Mouse (Mus musculus) forebrain, embryonic 13.5 days (tissue): ENCODE results near the gene Elp4. TPM values are rescaled to one million over a fixed set of nuclear protein-coding genes. Genes with fewer than 3 reads are reported as not detected.

ENCODE experiments used
- ATAC-seq: fragments of 200-750 bp; cut with Nextera tagmentation; 2 replicates; pipeline ENCODE4 v1.8.0; 2017
- H3K27ac ChIP-seq: fragments of 300-500 bp; sonication (generic); 2 replicates; pipeline ENCODE4 v1.5.1; 2015; ENCODE audit warnings: inconsistent platforms, mild to moderate bottlenecking, moderate library complexity
- H3K27me3 ChIP-seq: fragments of 300-500 bp; sonication (generic); 2 replicates; pipeline ENCODE4 v1.6.1; 2015; ENCODE audit warnings: mild to moderate bottlenecking, inconsistent platforms
- H3K36me3 ChIP-seq: fragments of 300-500 bp; sonication (generic); 2 replicates; pipeline ENCODE4 v1.6.1; 2015; ENCODE audit warnings: mild to moderate bottlenecking, inconsistent platforms; ENCODE audit not compliant: poor library complexity, severe bottlenecking
- H3K4me1 ChIP-seq: fragments of 300-500 bp; sonication (generic); 2 replicates; pipeline ENCODE4 v1.6.1; 2015; ENCODE audit warnings: inconsistent platforms
- H3K4me2 ChIP-seq: fragments of 300-500 bp; sonication (generic); 2 replicates; pipeline ENCODE4 v1.6.1; 2015; ENCODE audit warnings: inconsistent platforms, mild to moderate bottlenecking, moderate library complexity
- H3K4me3 ChIP-seq: fragments of 300-500 bp; sonication (generic); 2 replicates; pipeline ENCODE4 v1.5.1; 2015; ENCODE audit warnings: mild to moderate bottlenecking, inconsistent platforms
- H3K9ac ChIP-seq: fragments of 300-500 bp; sonication (generic); 2 replicates; pipeline ENCODE4 v1.6.1; 2015; ENCODE audit warnings: mild to moderate bottlenecking, inconsistent platforms
- H3K9me3 ChIP-seq: fragments of 300-500 bp; sonication (generic); replicated peaks from 2 replicates; pipeline ENCODE4 v1.6.1; 2016; ENCODE audit warnings: inconsistent platforms
- WGBS: fragments of 180-500 bp; shearing (Covaris S2); methylation state at CpG from one replicate; pipeline ENCODE4 v1.1.7; 2015; 5-methylcytosine and 5-hydroxymethylcytosine counted together
- polyA plus RNA-seq: library from polyadenylated mRNA; unstranded; fragments of >200 nt; fragmentation: Nextera tagmentation; extraction: Ambion mirVana; gene quantifications from 2 replicates; pipeline ENCODE4 v1.2.1, GENCODE M21; 2015

Elp4 gene
- polyA plus RNA-seq, 1 experiment from 2014 or later = 52.3 TPM

GRCm38 (mm10) chr2:105686363-105687316 lies 217.7 kb downstream of the Elp4 start:
- Histone ChIP-seq H3K27me3 (peaks cover 55% of the 10 kb centered on the region), H3K4me3 (peak overlapping the region; percentile 17), H3K4me1 (peaks cover 91% of the 10 kb centered on the region), H3K9me3 (no peaks in the 10 kb centered on the region), H3K9ac (peak overlapping the region; percentile 53), H3K36me3 (peaks cover 9% of the 10 kb centered on the region; the same call in 1 of the 2 replicates), H3K4me2 (peak overlapping the region; percentile 64), H3K27ac (peak overlapping the region; percentile 87)
- WGBS = 6% methylated on average over 35 of the region's 36 CpGs
- peak; percentile 72 for ATAC-seq

- WGBS = 66% methylated on average over 11 of the region's 11 CpGs
- H3K4me1 ChIP-seq = peaks cover 93% of the 10 kb centered on the region
Measured at GRCm38 (mm10) chr2:105685651-105686050, 218.7 kb downstream of the Elp4 start.

GRCm38 (mm10) chr2:105684991-105685650 lies 219.2 kb downstream of the Elp4 start:
- peak overlapping the region; percentile 64 for H3K4me2 ChIP-seq
- peaks cover 9% of the 10 kb centered on the region; the same call in 1 of the 2 replicates for H3K36me3 ChIP-seq
- peaks cover 53% of the 10 kb centered on the region for H3K27me3 ChIP-seq
- peak overlapping the region; percentile 53 for H3K9ac ChIP-seq
- no peaks in the 10 kb centered on the region for H3K9me3 ChIP-seq
- 57% methylated on average over 11 of the region's 11 CpGs for WGBS
- peaks cover 93% of the 10 kb centered on the region for H3K4me1 ChIP-seq
- ATAC-seq = no peak
- peak overlapping the region; percentile 12 for H3K4me3 ChIP-seq
- peak overlapping the region; percentile 87 for H3K27ac ChIP-seq

More at GRCm38 (mm10) chr2:105685651-105686050, 218.7 kb downstream of the Elp4 start:
- no peak for ATAC-seq
- Histone ChIP-seq H3K27ac (peak overlapping the region; percentile 87), H3K9me3 (no peaks in the 10 kb centered on the region), H3K4me2 (peak overlapping the region; percentile 64), H3K27me3 (peaks cover 53% of the 10 kb centered on the region), H3K4me3 (peak overlapping the region; percentile 17; the same call in 1 of the 2 replicates), H3K9ac (no peak overlapping the region), H3K36me3 (peaks cover 9% of the 10 kb centered on the region; the same call in 1 of the 2 replicates)

GRCm38 (mm10) chr2:105683771-105684410 lies 220.5 kb downstream of the Elp4 start:
- Histone ChIP-seq H3K9ac (peak overlapping the region; percentile 57), H3K4me2 (peak overlapping the region; percentile 78), H3K27ac (no peak overlapping the region), H3K9me3 (no peaks in the 10 kb centered on the region), H3K4me1 (peaks cover 88% of the 10 kb centered on the region), H3K4me3 (peak overlapping the region; percentile 29), H3K27me3 (peaks cover 62% of the 10 kb centered on the region), H3K36me3 (peaks cover 9% of the 10 kb centered on the region; the same call in 1 of the 2 replicates)
- 19% methylated on average over 22 of the region's 22 CpGs for WGBS
- ATAC-seq = no peak

GRCm38 (mm10) chr2:105682634-105683351 lies 221.6 kb downstream of the Elp4 start:
- H3K4me2 ChIP-seq = peak overlapping the region; percentile 78
- peak overlapping the region; percentile 75 for H3K9ac ChIP-seq
- peaks cover 83% of the 10 kb centered on the region for H3K4me1 ChIP-seq
- H3K4me3 ChIP-seq = peak overlapping the region; percentile 72
- H3K9me3 ChIP-seq = no peaks in the 10 kb centered on the region
- H3K36me3 ChIP-seq = peaks cover 9% of the 10 kb centered on the region; the same call in 1 of the 2 replicates
- H3K27me3 ChIP-seq = peaks cover 65% of the 10 kb centered on the region
- no peak for ATAC-seq
- 11% methylated on average over 20 of the region's 21 CpGs for WGBS
- H3K27ac ChIP-seq = peak overlapping the region; percentile 91

- Histone ChIP-seq H3K36me3 (peaks cover 9% of the 10 kb centered on the region; the same call in 1 of the 2 replicates), H3K4me3 (peak overlapping the region; percentile 72), H3K9ac (peak overlapping the region; percentile 75), H3K27ac (peak overlapping the region; percentile 91), H3K9me3 (no peaks in the 10 kb centered on the region), H3K27me3 (peaks cover 65% of the 10 kb centered on the region), H3K4me1 (peaks cover 82% of the 10 kb centered on the region), H3K4me2 (peak overlapping the region; percentile 78)
- WGBS = 1% methylated on average over 23 of the region's 23 CpGs
- no peak for ATAC-seq
Measured at GRCm38 (mm10) chr2:105682011-105682501, 222.3 kb downstream of the Elp4 start.

- H3K36me3 ChIP-seq = peaks cover 9% of the 10 kb centered on the region; the same call in 1 of the 2 replicates
- peak overlapping the region; percentile 78 for H3K4me2 ChIP-seq
- H3K9me3 ChIP-seq = no peaks in the 10 kb centered on the region
- peaks cover 77% of the 10 kb centered on the region for H3K4me1 ChIP-seq
- ATAC-seq = peak; percentile 11; the same call in 1 of the 2 replicates
- H3K4me3 ChIP-seq = peak overlapping the region; percentile 72
- 2% methylated on average over 30 of the region's 30 CpGs for WGBS
- peak overlapping the region; percentile 91 for H3K27ac ChIP-seq
- H3K27me3 ChIP-seq = peaks cover 58% of the 10 kb centered on the region
- peak overlapping the region; percentile 75 for H3K9ac ChIP-seq
Measured at GRCm38 (mm10) chr2:105680999-105681710, 223.2 kb downstream of the Elp4 start.

GRCm38 (mm10) chr2:105680146-105680998 lies 224.0 kb downstream of the Elp4 start:
- 3% methylated on average over 21 of the region's 24 CpGs for WGBS
- Histone ChIP-seq H3K9ac (peak overlapping the region; percentile 75), H3K27me3 (peaks cover 51% of the 10 kb centered on the region), H3K9me3 (no peaks in the 10 kb centered on the region), H3K4me3 (peak overlapping the region; percentile 72), H3K27ac (peak overlapping the region; percentile 91), H3K4me1 (peaks cover 71% of the 10 kb centered on the region), H3K4me2 (peak overlapping the region; percentile 78), H3K36me3 (0 out of 2 replicates have a peak, but pooled peaks cover 6% of the 10 kb centered on the region)
- peak; percentile 81 for ATAC-seq

- Histone ChIP-seq H3K4me2 (peak overlapping the region; percentile 78), H3K9ac (peak overlapping the region; percentile 75), H3K4me3 (peak overlapping the region; percentile 72), H3K27me3 (peaks cover 49% of the 10 kb centered on the region), H3K27ac (peak overlapping the region; percentile 91), H3K36me3 (no peaks in the 10 kb centered on the region), H3K4me1 (peaks cover 71% of the 10 kb centered on the region), H3K9me3 (no peaks in the 10 kb centered on the region)
- 9% methylated on average over 2 of the region's 2 CpGs for WGBS
- no peak for ATAC-seq
Measured at GRCm38 (mm10) chr2:105679331-105679730, 225.0 kb downstream of the Elp4 start.

- Histone ChIP-seq H3K27me3 (peaks cover 51% of the 10 kb centered on the region), H3K9me3 (no peaks in the 10 kb centered on the region), H3K4me2 (peak overlapping the region; percentile 78), H3K27ac (peak overlapping the region; percentile 91), H3K4me3 (peak overlapping the region; percentile 72), H3K9ac (peak overlapping the region; percentile 75), H3K36me3 (no peaks in the 10 kb centered on the region), H3K4me1 (peaks cover 71% of the 10 kb centered on the region)
- ATAC-seq = no peak
- 5% methylated on average over 7 of the region's 7 CpGs for WGBS
Measured at GRCm38 (mm10) chr2:105678880-105679321, 225.5 kb downstream of the Elp4 start.
